ENCODE assay signal across 10 mouse cellular contexts in genomic region chr17:34947606-34948005, GRCm38 (mm10). TPM values are rescaled to one million over a fixed set of nuclear protein-coding genes. Genes with fewer than 3 reads are reported as not detected.
DNase-seq lines count a peak whose midpoint lies in the region; ATAC-seq lines count a peak whose summit lies in the region.
"Had no signal": no experiment of that assay in that cellular context is flagged by ENCODE, and none has a peak within 500 bp of the region (broad histone marks: within the 10 kb centered on the region; RNA-seq: fewer than 3 reads in every experiment).

No protein-coding gene starts in this region.

- no peak overlapping the region for H3K4me2 ChIP-seq in liver, embryonic 12.5 days
- H3K4me2 ChIP-seq: embryonic facial prominence, embryonic 13.5 days had no signal

- DNase-seq in CD4-positive, CD25-positive, alpha-beta regulatory T cell, adult 2 months (ENCODE audit: low read depth, low spot score): peak; percentile 62
- DNase-seq in liver: peak; percentile 48
- peak; percentile 64 for DNase-seq in embryo, embryonic 10 days (ENCODE audit: low spot score)
- no peak for DNase-seq in ovary, postnatal 14 days (ENCODE audit: low spot score)
- no peak for DNase-seq in heart, postnatal 10 days

- peaks cover 25% of the 10 kb centered on the region for H3K36me3 ChIP-seq in liver, embryonic 12.5 days

- H3K4me3 ChIP-seq in liver, embryonic 12.5 days: no peak overlapping the region
- H3K4me3 ChIP-seq: embryonic facial prominence, embryonic 13.5 days had no signal

- H3K27ac ChIP-seq in liver, embryonic 12.5 days: no peak overlapping the region
- H3K27ac ChIP-seq: embryonic facial prominence, embryonic 13.5 days had no signal

- intact Hi-C loops in heart, postnatal 10 days (cut with DNase I): loop anchor here (2.0 to 5.0 kb wide), 3 partner anchors 17 to 91 kb away; partner anchors contain the start of genes Neu1 and Slc44a4

- H3K9me3 ChIP-seq in liver, embryonic 12.5 days (replicated peaks): no peaks in the 10 kb centered on the region
- H3K9me3 ChIP-seq: embryonic facial prominence, embryonic 13.5 days had no signal

- ATAC-seq in CD4-positive, CD25-positive, alpha-beta regulatory T cell, adult 4 months: no peak
- no peak for ATAC-seq in liver, embryonic 12.5 days
- peak; percentile 28; the same call in 1 of the 2 replicates for ATAC-seq in megakaryocyte, adult 5-6 weeks (ENCODE audit: poor library complexity, severe bottlenecking)

- no peak overlapping the region for H3K9ac ChIP-seq in liver, embryonic 12.5 days
- H3K9ac ChIP-seq: embryonic facial prominence, embryonic 13.5 days had no signal

- H3K27me3 ChIP-seq in liver, embryonic 12.5 days (replicated peaks): no peaks in the 10 kb centered on the region
- H3K27me3 ChIP-seq: embryonic facial prominence, embryonic 13.5 days had no signal

- peaks cover 25% of the 10 kb centered on the region for H3K4me1 ChIP-seq in liver, embryonic 12.5 days

- WGBS in liver, embryonic 12.5 days (ENCODE audit: insufficient replicate concordance): 29% methylated on average over 8 of the region's 8 CpGs

RNA-seq across cellular contexts. Expression of gene Hspa1b, which starts 11.4 kb away (rescaled TPM):
- polyA plus RNA-seq in CD4-positive, CD25-positive, alpha-beta regulatory T cell, adult 4 months (2017; shearing (Covaris generic)): 1 to 10 TPM in 1 of 2 experiments, under 1 TPM in 1; 0.84 to 3.7 TPM
- 0.11 and 0.21 TPM in 2 replicates for polyA plus RNA-seq in liver, embryonic 12.5 days (2016; fragmentation: Nextera tagmentation; extraction: Ambion mirVana)
- 14.9 and 22.6 TPM in 2 replicates for total RNA-seq in megakaryocyte, adult 5-6 weeks (2015)
- 23.0 and 30.6 TPM in 2 replicates for total RNA-seq in megakaryocyte, adult 5-6 weeks (2017)
- 1 to 10 TPM; 3.9 to 4.5 TPM for total RNA-seq in heart, postnatal 10 days (2021)

RNA-seq across cellular contexts. Expression of gene Neu1, which starts 16.6 kb away (rescaled TPM):
- 10 to 100 TPM; 32.5 to 40.6 TPM for polyA plus RNA-seq in CD4-positive, CD25-positive, alpha-beta regulatory T cell, adult 4 months (2017; shearing (Covaris generic))
- 16.9 and 17.3 TPM in 2 replicates for polyA plus RNA-seq in liver, embryonic 12.5 days (2016; fragmentation: Nextera tagmentation; extraction: Ambion mirVana)
- total RNA-seq in megakaryocyte, adult 5-6 weeks (2015): 18.1 and 22.9 TPM in 2 replicates
- total RNA-seq in megakaryocyte, adult 5-6 weeks (2017): 23.4 and 23.7 TPM in 2 replicates
- total RNA-seq in heart, postnatal 10 days (2021): 10 to 100 TPM; 12.2 to 12.6 TPM

RNA-seq across cellular contexts. Expression of gene Gm20481, which starts 22.1 kb away (rescaled TPM):
- polyA plus RNA-seq in CD4-positive, CD25-positive, alpha-beta regulatory T cell, adult 4 months (2017; shearing (Covaris generic)): 1 to 10 TPM in 1 of 2 experiments, not detected in 1; 3.1 TPM
- polyA plus RNA-seq in liver, embryonic 12.5 days (2016; fragmentation: Nextera tagmentation; extraction: Ambion mirVana): 0.73 TPM in 1 of 2 replicates, not detected in the other
- total RNA-seq in megakaryocyte, adult 5-6 weeks (2015): not detected in 2 replicates
- not detected in 2 replicates for total RNA-seq in megakaryocyte, adult 5-6 weeks (2017)
- total RNA-seq in heart, postnatal 10 days (2021): not detected
- total RNA-seq: hematopoietic stem cell, adult 5-6 weeks had no signal
- polyA plus RNA-seq: embryonic facial prominence, embryonic 13.5 days had no signal

RNA-seq across cellular contexts. Expression of gene Hspa1a, which starts 24.4 kb away (rescaled TPM):
- 1 to 10 TPM in 1 of 2 experiments, not detected in 1; 1.1 TPM for polyA plus RNA-seq in CD4-positive, CD25-positive, alpha-beta regulatory T cell, adult 4 months (2017; shearing (Covaris generic))
- polyA plus RNA-seq in liver, embryonic 12.5 days (2016; fragmentation: Nextera tagmentation; extraction: Ambion mirVana): 2.8 and 5.0 TPM in 2 replicates
- total RNA-seq in megakaryocyte, adult 5-6 weeks (2015): 10.8 and 12.4 TPM in 2 replicates
- 29.2 and 32.0 TPM in 2 replicates for total RNA-seq in megakaryocyte, adult 5-6 weeks (2017)
- 1 to 10 TPM; 2.6 TPM for total RNA-seq in heart, postnatal 10 days (2021)

RNA-seq across cellular contexts. Expression of gene Hspa1l, which starts 24.9 kb away (rescaled TPM):
- 1 to 10 TPM in 1 of 2 experiments, under 1 TPM in 1; 0.17 to 1.3 TPM for polyA plus RNA-seq in CD4-positive, CD25-positive, alpha-beta regulatory T cell, adult 4 months (2017; shearing (Covaris generic))
- 0.38 and 0.49 TPM in 2 replicates for polyA plus RNA-seq in liver, embryonic 12.5 days (2016; fragmentation: Nextera tagmentation; extraction: Ambion mirVana)
- total RNA-seq in megakaryocyte, adult 5-6 weeks (2015): not detected in 2 replicates
- 0.22 TPM in 1 of 2 replicates, not detected in the other for total RNA-seq in megakaryocyte, adult 5-6 weeks (2017)
- 1 to 10 TPM; 4.0 to 4.1 TPM for total RNA-seq in heart, postnatal 10 days (2021)

Comparison
In these comparisons a context has a peak if more than half of its experiments do, and no peak if none do; other contexts are left out.
1. DNase-seq: peak in CD4-positive, CD25-positive, alpha-beta regulatory T cell, adult 2 months (single experiment), liver (single experiment) and embryo, embryonic 10 days (single experiment); none in ovary, postnatal 14 days (single experiment) and heart, postnatal 10 days (0 of 2).